Mouse (Mus musculus) right cerebral cortex, postnatal 10 days (tissue): ENCODE data around the gene Vdr.
A peak's percentile ranks its signal among the peaks of the same experiment; 100 is the strongest.

Experiments
- DNase-seq, 2 experiments: peaks; one replicate each; pipeline ENCODE4 v3.0.0; 2021; ENCODE audit warnings: low spot score in 2 of 2

The Vdr gene

GRCm38 (mm10) chr15:97910530-97910929 is at the start of gene Vdr:
TSS of gene Vdr (minus strand) at chr15:97910630.
- no peak for DNase-seq

- DNase-seq = peak in 1 of 2 experiments; percentile 18
Measured at GRCm38 (mm10) chr15:97956416-97956815, 46.0 kb upstream of the Vdr start.

GRCm38 (mm10) chr15:97955742-97956141 is 45.3 kb upstream of the Vdr start:
- DNase-seq = peak in 1 of 2 experiments; percentile 15

GRCm38 (mm10) chr15:97955286-97955685 is 44.9 kb upstream of the Vdr start:
- peak in 1 of 2 experiments; percentile 21 for DNase-seq

GRCm38 (mm10) chr15:97954671-97955070 is 44.2 kb upstream of the Vdr start:
- peak in 1 of 2 experiments; percentile 15 for DNase-seq

- no peak for DNase-seq
Measured at GRCm38 (mm10) chr15:97952889-97953189, 42.4 kb upstream of the Vdr start.

GRCm38 (mm10) chr15:97952137-97952888 is 41.9 kb upstream of the Vdr start:
- DNase-seq = peak; percentile 65 to 75

- no peak for DNase-seq
Measured at GRCm38 (mm10) chr15:97950240-97950639, 39.8 kb upstream of the Vdr start.

GRCm38 (mm10) chr15:97949706-97950105 is 39.3 kb upstream of the Vdr start:
- DNase-seq = no peak

- no peak for DNase-seq
Measured at GRCm38 (mm10) chr15:97948720-97949119, 38.3 kb upstream of the Vdr start.

- peak in 1 of 2 experiments; percentile 13 for DNase-seq
Measured at GRCm38 (mm10) chr15:97945656-97946315, 35.4 kb upstream of the Vdr start.

GRCm38 (mm10) chr15:97944919-97945574 is 34.6 kb upstream of the Vdr start:
- peak in 1 of 2 experiments; percentile 13 for DNase-seq

GRCm38 (mm10) chr15:97943356-97943755 is 32.9 kb upstream of the Vdr start:
- no peak for DNase-seq

- DNase-seq = no peak
Measured at GRCm38 (mm10) chr15:97942538-97942937, 32.1 kb upstream of the Vdr start.

GRCm38 (mm10) chr15:97941306-97941705 is 30.9 kb upstream of the Vdr start:
- DNase-seq = no peak

GRCm38 (mm10) chr15:97940088-97940487 is 29.7 kb upstream of the Vdr start:
- DNase-seq = no peak

- no peak for DNase-seq
Measured at GRCm38 (mm10) chr15:97938580-97938979, 28.1 kb upstream of the Vdr start.

- no peak for DNase-seq
Measured at GRCm38 (mm10) chr15:97932441-97932840, 22.0 kb upstream of the Vdr start.

- no peak for DNase-seq
Measured at GRCm38 (mm10) chr15:97929259-97929824, 18.9 kb upstream of the Vdr start.

- no peak for DNase-seq
Measured at GRCm38 (mm10) chr15:97927821-97928220, 17.4 kb upstream of the Vdr start.

GRCm38 (mm10) chr15:97927018-97927417 is 16.6 kb upstream of the Vdr start:
- DNase-seq = no peak

- DNase-seq = no peak
Measured at GRCm38 (mm10) chr15:97922421-97922820, 12.0 kb upstream of the Vdr start.
